Mouse (Mus musculus): ENCODE measurements around the gene Clnk.

- TF ChIP-seq CTCF (IDR thresholded peaks at IDR 0.05; ENCODE audit: low read depth, low read length), result no peak
- TF ChIP-seq POLR2AphosphoS5 (IDR thresholded peaks at IDR 0.05; ENCODE audit: insufficient replicate concordance, low read depth, low read length), result no peak
- TF ChIP-seq TAL1 (conservative IDR thresholded peaks at IDR 0.05; ENCODE audit: low read depth, low read length), result no peak
- no peak for TF ChIP-seq GATA1 (IDR thresholded peaks at IDR 0.05; ENCODE audit: borderline replicate concordance, low read length)
Measured at GRCm38 (mm10) chr5:38871591-38871990, 5.0 kb downstream of the Clnk start.

Data from G1E (cell line).